Mouse (Mus musculus) megakaryocyte, adult 5-6 weeks (primary cell): ENCODE measurements at regions not wholly inside any gene's neighbourhood (a gene's known extent, or its start where the extent isn't known, plus 50 kb on each side); places are given as distances from the start of the nearest gene placed in this dataset.

Experiments used
- ATAC-seq: 2 replicates; pipeline ENCODE4 v1.8.0; 2016; ENCODE audit warnings: mild to moderate bottlenecking, inconsistent platforms; ENCODE audit not compliant: poor library complexity, severe bottlenecking

- peak; percentile 68 for ATAC-seq
Measured at GRCm38 (mm10) chr4:109610222-109610621, 56.8 kb downstream of the Cdkn2c start.

GRCm38 (mm10) chr4:109609770-109610169 lies 57.2 kb downstream of the Cdkn2c start:
- peak; percentile 95 for ATAC-seq

GRCm38 (mm10) chr4:109589760-109590312 lies 58.7 kb upstream of the 4930522H14Rik start:
- ATAC-seq, result peak; percentile 40

GRCm38 (mm10) chr4:109583185-109583786 lies 52.2 kb upstream of the 4930522H14Rik start:
- no peak for ATAC-seq

- ATAC-seq, result no peak
Measured at GRCm38 (mm10) chr4:109582523-109582922, 51.4 kb upstream of the 4930522H14Rik start.
